Mouse (Mus musculus) ES-E14 (cell line): ENCODE results near the gene Abcb1b. TPM values are rescaled to one million over a fixed set of nuclear protein-coding genes. Genes with fewer than 3 reads are reported as not detected.
A peak's percentile ranks its signal among the peaks of the same experiment; 100 is the strongest.
"Not testable (repeated sequence)": the region's sequence is repeated elsewhere in the genome, so short reads cannot be mapped to it uniquely, and the experiment has no call there.

Experiments used
- DNase-seq: peaks from one replicate; pipeline ENCODE4 v3.0.0-alpha.2; 2013; ENCODE audit warnings: low read depth, low spot score
- H3K27ac ChIP-seq: 2 replicates; pipeline ENCODE4 v1.5.1; 2012; ENCODE audit warnings: low read depth, mild to moderate bottlenecking, low read length, moderate library complexity, mixed read lengths; ENCODE audit not compliant: poor library complexity, insufficient read depth, severe bottlenecking
- H3K36me3 ChIP-seq: 2 replicates; pipeline ENCODE4 v1.6.1; 2012; ENCODE audit warnings: mild to moderate bottlenecking, low read length, moderate library complexity, mixed read lengths; ENCODE audit not compliant: control insufficient read depth, poor library complexity, insufficient read depth, severe bottlenecking
- H3K4me1 ChIP-seq, 2 experiments: fragments of 150-350 bp in 1 of 2; sonication (generic) in 1 of 2; 2 replicates each; pipeline ENCODE4 v1.6.1; 2012; ENCODE audit warnings: low read length in 2 of 2, mild to moderate bottlenecking in 1 of 2, mixed read lengths in 1 of 2; ENCODE audit not compliant: control insufficient read depth in 2 of 2, insufficient read depth in 2 of 2, poor library complexity in 1 of 2
- H3K4me3 ChIP-seq, 2 experiments: fragments of 150-350 bp in 1 of 2; sonication (generic) in 1 of 2; 2 replicates each; pipeline ENCODE4 v1.5.1; 2012; ENCODE audit warnings: low read length in 2 of 2, low read depth in 1 of 2, mild to moderate bottlenecking in 1 of 2, mixed read lengths in 1 of 2; ENCODE audit not compliant: insufficient read depth in 1 of 2, poor library complexity in 1 of 2, severe bottlenecking in 1 of 2
- H3K9ac ChIP-seq: 2 replicates; pipeline ENCODE4 v1.6.1; 2012; ENCODE audit warnings: low read depth, mild to moderate bottlenecking, low read length, mixed read lengths; ENCODE audit not compliant: poor library complexity, insufficient read depth, severe bottlenecking
- H3K9me3 ChIP-seq: fragments of 150-350 bp; sonication (generic); 2 replicates; pipeline ENCODE4 v1.6.1; 2012; ENCODE audit warnings: low read depth, mild to moderate bottlenecking, low read length; ENCODE audit not compliant: control insufficient read depth, insufficient read depth
- CHD2 ChIP-seq: IDR thresholded peaks from 2 replicates; pipeline ENCODE4 v1.6.1; 2014; ENCODE audit warnings: mild to moderate bottlenecking, low read depth, low read length, inconsistent platforms
- HCFC1 ChIP-seq: IDR thresholded peaks from 2 replicates; pipeline ENCODE4 v1.6.1; 2012; ENCODE audit warnings: low read length, inconsistent platforms, borderline replicate concordance; ENCODE audit not compliant: insufficient read depth
- MAFK ChIP-seq: IDR thresholded peaks from 2 replicates; pipeline ENCODE4 v1.6.1; 2014; ENCODE audit warnings: mild to moderate bottlenecking, low read depth, low read length, inconsistent platforms; ENCODE audit not compliant: insufficient read depth
- ZC3H11A ChIP-seq: IDR thresholded peaks from 2 replicates; pipeline ENCODE4 v1.6.1; 2012; ENCODE audit warnings: low read depth, mild to moderate bottlenecking, inconsistent platforms, low read length, borderline replicate concordance
- ZNF384 ChIP-seq: IDR thresholded peaks from 2 replicates; pipeline ENCODE4 v1.6.1; 2012; ENCODE audit warnings: low read depth, low read length, inconsistent platforms
- in situ Hi-C, 2 experiments: fragments of 600-800 bp; cut with MboI; formaldehyde crosslinking; loops; one replicate each; pipeline ENCODE4 v1.15.1; 2025; ENCODE audit warnings: low sequenced_read_pairs in 2 of 2, inconsistent platforms in 1 of 2; ENCODE audit not compliant: unreplicated experiment in 2 of 2
- total RNA-seq: library from RNA; depleted of rRNA; stranded (reverse); fragments of 300-350 nt; gene quantifications from 2 replicates; pipeline ENCODE4 v1.2.3, GENCODE M21; 2012

Abcb1b gene
- total RNA-seq, 1 experiment: 72.2 TPM

GRCm38 (mm10) chr5:8819635-8820591 is 22.0 kb downstream of the Abcb1b start:
- Histone ChIP-seq H3K9ac (no peak overlapping the region), H3K27ac (no peak overlapping the region), H3K4me3 (peak overlapping the region; percentile 18 to 27; a peak in 3 of 4 replicates), H3K9me3 (no peaks in the 10 kb centered on the region), H3K4me1 (0 out of 4 replicates have a peak, but pooled peaks cover 0 to 3% of the 10 kb centered on the region in 2 experiments), H3K36me3 (peaks cover 3% of the 10 kb centered on the region; the same call in 1 of the 2 replicates)
- in situ Hi-C loops: no loop called here
- no peak for TF ChIP-seq CHD2
- TF ChIP-seq ZC3H11A: no peak
- TF ChIP-seq ZNF384: no peak
- TF ChIP-seq MAFK: no peak
- no peak for TF ChIP-seq HCFC1
- DNase-seq: peak; percentile 21

- H3K4me1 ChIP-seq, H3K9me3 ChIP-seq, H3K27ac ChIP-seq, H3K36me3 ChIP-seq, H3K4me3 ChIP-seq, H3K9ac ChIP-seq, in situ Hi-C loops, DNase-seq: not testable (repeated sequence)
These were observed 22.7 kb downstream of the Abcb1b start for GRCm38 (mm10) chr5:8820592-8821104.

GRCm38 (mm10) chr5:8838661-8839438 is 40.9 kb downstream of the Abcb1b start:
- no peak for TF ChIP-seq HCFC1
- no peak for TF ChIP-seq MAFK
- TF ChIP-seq ZNF384: no peak
- no peak for TF ChIP-seq CHD2
- TF ChIP-seq ZC3H11A: no peak
- Histone ChIP-seq H3K27ac (no peak overlapping the region), H3K9me3 (no peaks in the 10 kb centered on the region), H3K4me3 (no peak overlapping the region), H3K4me1 (no peaks in the 10 kb centered on the region), H3K36me3 (no peaks in the 10 kb centered on the region; the same call in 1 of the 2 replicates), H3K9ac (no peak overlapping the region)
- in situ Hi-C loops: no loop called here
- DNase-seq: no peak

GRCm38 (mm10) chr5:8839651-8840050 is 41.7 kb downstream of the Abcb1b start:
- in situ Hi-C loops: no loop called here

More at GRCm38 (mm10) chr5:8839651-8840050, 41.7 kb downstream of the Abcb1b start:
- no peak for DNase-seq
- no peaks in the 10 kb centered on the region for H3K9me3 ChIP-seq
- H3K4me3 ChIP-seq: no peak overlapping the region
- no peak overlapping the region for H3K9ac ChIP-seq
- TF ChIP-seq MAFK (no peak), ZC3H11A (no peak), CHD2 (no peak), HCFC1 (no peak), ZNF384 (no peak)
- H3K27ac ChIP-seq: no peak overlapping the region
- no peaks in the 10 kb centered on the region; the same call in 1 of the 2 replicates for H3K36me3 ChIP-seq
- no peaks in the 10 kb centered on the region for H3K4me1 ChIP-seq
